Mouse (Mus musculus): ENCODE data around the gene C130060K24Rik. TPM values are rescaled to one million over a fixed set of nuclear protein-coding genes. Genes with fewer than 3 reads are reported as not detected.

Gene C130060K24Rik
- total and polyA plus RNA-seq, 3 experiments = not detected

GRCm38 (mm10) chr6:65465294-65465693 lies 84.4 kb downstream of the C130060K24Rik start:
- no peaks in the 10 kb centered on the region for H3K9me3 ChIP-seq (replicated peaks; ENCODE audit: low read length)
- H3K79me2 ChIP-seq (replicated peaks; ENCODE audit: control insufficient read depth, extremely low read depth, insufficient read depth, poor library complexity, severe bottlenecking) = no peaks in the 10 kb centered on the region
- dilution Hi-C loops (cut with MboI; ENCODE audit: extremely low pct_ligation_motif_present, extremely low pct_unique_long_range_greater_than_20kb, low sequenced_read_pairs) = no loop called here
- no peak overlapping the region for H3K4me2 ChIP-seq (ENCODE audit: insufficient read depth, low read depth, poor library complexity, severe bottlenecking)
- H3K4me3 ChIP-seq (replicated peaks in 1 of 3; ENCODE audit: low read depth in 2 of 3, low read length in 2 of 3, poor library complexity in 1 of 3) = no peak overlapping the region
- H3K27ac ChIP-seq (ENCODE audit: insufficient read depth, low read depth) = no peak overlapping the region
- peaks cover 3 to 4% of the 10 kb centered on the region in 2 experiments; a peak in 2 of 4 replicates for H3K4me1 ChIP-seq (ENCODE audit: control insufficient read depth in 1 of 2, insufficient read depth in 2 of 2)
- TF ChIP-seq JUND (conservative IDR thresholded peaks at IDR 0.05; ENCODE audit: low read depth, low read length) (peak; percentile 40; the same call in 1 of the 2 replicates), BHLHE40 (IDR thresholded peaks at IDR 0.05; ENCODE audit: low read depth, low read length) (0 out of 2 replicates have a peak, but pooled peaks have one; percentile 17), ZKSCAN1 (IDR thresholded peaks at IDR 0.05; ENCODE audit: borderline replicate concordance, low read depth, low read length) (no peak)
- in situ Hi-C loops (cut with MboI; ENCODE audit: low pct_ligation_motif_present, low pct_unique_long_range_greater_than_20kb, low sequenced_read_pairs) = no loop called here
- no peaks in the 10 kb centered on the region for H3K36me3 ChIP-seq (replicated peaks in 1 of 2; ENCODE audit: control insufficient read depth in 1 of 2, insufficient read depth in 1 of 2, low read length in 1 of 2)
- peak; percentile 14 for DNase-seq (ENCODE audit: extremely low read depth)
- no peak overlapping the region for H3K9ac ChIP-seq (ENCODE audit: insufficient read depth, low read depth)
- H3K27me3 ChIP-seq (replicated peaks) = no peaks in the 10 kb centered on the region

- in situ Hi-C loops (cut with MboI; ENCODE audit: low pct_ligation_motif_present, low pct_unique_long_range_greater_than_20kb, low sequenced_read_pairs) = no loop called here
- no peaks in the 10 kb centered on the region for H3K79me2 ChIP-seq (replicated peaks; ENCODE audit: control insufficient read depth, extremely low read depth, insufficient read depth, poor library complexity, severe bottlenecking)
- no peak overlapping the region for H3K27ac ChIP-seq (ENCODE audit: insufficient read depth, low read depth)
- H3K4me3 ChIP-seq (replicated peaks in 1 of 3; ENCODE audit: low read depth in 2 of 3, low read length in 2 of 3, poor library complexity in 1 of 3) = no peak overlapping the region
- no peaks in the 10 kb centered on the region for H3K9me3 ChIP-seq (replicated peaks; ENCODE audit: low read length)
- peaks cover 0 to 4% of the 10 kb centered on the region in 2 experiments; a peak in 1 of 4 replicates for H3K4me1 ChIP-seq (ENCODE audit: control insufficient read depth in 1 of 2, insufficient read depth in 2 of 2)
- no peaks in the 10 kb centered on the region for H3K27me3 ChIP-seq (replicated peaks)
- dilution Hi-C loops (cut with MboI; ENCODE audit: extremely low pct_ligation_motif_present, extremely low pct_unique_long_range_greater_than_20kb, low sequenced_read_pairs) = no loop called here
- DNase-seq (ENCODE audit: extremely low read depth) = no peak
- no peak overlapping the region for H3K9ac ChIP-seq (ENCODE audit: insufficient read depth, low read depth)
- TF ChIP-seq IRF4 (IDR thresholded peaks at IDR 0.05; ENCODE audit: low read depth, low read length) (no peak), JUN (IDR thresholded peaks at IDR 0.05; ENCODE audit: insufficient read depth, low read depth, low read length) (no peak), JUND (conservative IDR thresholded peaks at IDR 0.05; ENCODE audit: low read depth, low read length) (no peak), NELFE (IDR thresholded peaks at IDR 0.05; ENCODE audit: low read depth, low read length) (no peak), MAFK (IDR thresholded peaks at IDR 0.05; ENCODE audit: insufficient replicate concordance, low read length) (no peak), MXI1 (IDR thresholded peaks at IDR 0.05; ENCODE audit: low read depth, low read length) (no peak), RCOR1 (conservative IDR thresholded peaks at IDR 0.05; ENCODE audit: low read depth, low read length) (no peak), MEF2A (IDR thresholded peaks at IDR 0.05; ENCODE audit: borderline replicate concordance, low read depth, low read length) (no peak), PAX5 (IDR thresholded peaks at IDR 0.05; ENCODE audit: low read length) (no peak), ZKSCAN1 (IDR thresholded peaks at IDR 0.05; ENCODE audit: borderline replicate concordance, low read depth, low read length) (no peak), SMC3 (IDR thresholded peaks at IDR 0.05; ENCODE audit: low read depth, low read length) (no peak), GABPA (IDR thresholded peaks at IDR 0.05; ENCODE audit: insufficient replicate concordance, low read depth, low read length) (no peak), MAX (IDR thresholded peaks at IDR 0.05; ENCODE audit: low read length) (no peak), MAZ (IDR thresholded peaks at IDR 0.05; ENCODE audit: low read depth, low read length) (no peak), POLR2AphosphoS2 (IDR thresholded peaks at IDR 0.05; ENCODE audit: low read depth, low read length) (no peak), CHD1 (IDR thresholded peaks at IDR 0.05; ENCODE audit: low read depth, low read length) (no peak), CHD2 (IDR thresholded peaks at IDR 0.05; ENCODE audit: low read length) (no peak), NRF1 (IDR thresholded peaks at IDR 0.05; ENCODE audit: low read depth, low read length) (no peak), ZC3H11A (IDR thresholded peaks at IDR 0.05; ENCODE audit: low read depth, low read length) (no peak), ZMIZ1 (IDR thresholded peaks at IDR 0.05; ENCODE audit: low read depth, low read length) (no peak)
- no peaks in the 10 kb centered on the region for H3K36me3 ChIP-seq (replicated peaks in 1 of 2; ENCODE audit: control insufficient read depth in 1 of 2, insufficient read depth in 1 of 2, low read length in 1 of 2)
- no peak overlapping the region for H3K4me2 ChIP-seq (ENCODE audit: insufficient read depth, low read depth, poor library complexity, severe bottlenecking)
These were observed 89.4 kb downstream of the C130060K24Rik start for GRCm38 (mm10) chr6:65470320-65470719.
